Mouse (Mus musculus) neural tube, embryonic 13.5 days (tissue): ENCODE measurements around the gene Tprn. TPM values are rescaled to one million over a fixed set of nuclear protein-coding genes. Genes with fewer than 3 reads are reported as not detected.
A peak's percentile ranks its signal among the peaks of the same experiment; 100 is the strongest.

ENCODE experiments used
- ATAC-seq: fragments of 200-750 bp; cut with Nextera tagmentation; 2 replicates; pipeline ENCODE4 v1.8.0; 2017; ENCODE audit warnings: low read depth, mild to moderate bottlenecking, moderate TSS enrichment, moderate library complexity
- H3K27ac ChIP-seq: fragments of 300-500 bp; sonication (generic); replicated peaks from 2 replicates; pipeline ENCODE4 v1.5.1; 2015; ENCODE audit warnings: moderate library complexity, mild to moderate bottlenecking, inconsistent platforms
- H3K27me3 ChIP-seq: fragments of 300-500 bp; sonication (generic); 2 replicates; pipeline ENCODE4 v1.6.1; 2015; ENCODE audit warnings: mild to moderate bottlenecking, inconsistent platforms
- H3K36me3 ChIP-seq: fragments of 300-500 bp; sonication (generic); 2 replicates; pipeline ENCODE4 v1.6.1; 2015; ENCODE audit warnings: mild to moderate bottlenecking, inconsistent platforms
- H3K4me1 ChIP-seq: fragments of 300-500 bp; sonication (generic); replicated peaks from 2 replicates; pipeline ENCODE4 v1.6.1; 2015; ENCODE audit warnings: inconsistent platforms
- H3K4me2 ChIP-seq: fragments of 300-500 bp; sonication (generic); 2 replicates; pipeline ENCODE4 v1.6.1; 2015; ENCODE audit warnings: inconsistent platforms, mild to moderate bottlenecking, moderate library complexity
- H3K4me3 ChIP-seq: fragments of 300-500 bp; sonication (generic); 2 replicates; pipeline ENCODE4 v1.5.1; 2015; ENCODE audit warnings: mild to moderate bottlenecking, inconsistent platforms
- H3K9ac ChIP-seq: fragments of 300-500 bp; sonication (generic); 2 replicates; pipeline ENCODE4 v1.6.1; 2015; ENCODE audit warnings: moderate library complexity, mild to moderate bottlenecking, inconsistent platforms
- H3K9me3 ChIP-seq: fragments of 300-500 bp; sonication (generic); 2 replicates; pipeline ENCODE4 v1.6.1; 2016; ENCODE audit warnings: inconsistent platforms
- WGBS: fragments of 180-500 bp; shearing (Covaris S2); methylation state at CpG from one replicate; pipeline ENCODE4 v1.1.7; 2015; 5-methylcytosine and 5-hydroxymethylcytosine counted together
- polyA plus RNA-seq: library from polyadenylated mRNA; unstranded; fragments of >200 nt; fragmentation: Nextera tagmentation; extraction: Ambion mirVana; gene quantifications from 2 replicates; pipeline ENCODE4 v1.2.1, GENCODE M21; 2015

The Tprn gene
- polyA plus RNA-seq, 1 experiment from 2014 or later = 14.6 TPM

GRCm38 (mm10) chr2:25290101-25290815 lies 27.8 kb downstream of the Tprn start:
- peaks cover 77% of the 10 kb centered on the region for H3K27me3 ChIP-seq
- H3K4me1 ChIP-seq = peaks cover 39% of the 10 kb centered on the region
- peaks cover 16% of the 10 kb centered on the region for H3K36me3 ChIP-seq
- ATAC-seq = peak; percentile 29; the same call in 1 of the 2 replicates
- peak overlapping the region; percentile 19 for H3K4me3 ChIP-seq
- H3K27ac ChIP-seq = no peak overlapping the region
- H3K4me2 ChIP-seq = peak overlapping the region; percentile 44
- no peaks in the 10 kb centered on the region for H3K9me3 ChIP-seq
- WGBS = 2% methylated on average over 54 of the region's 54 CpGs
- peak overlapping the region; percentile 49 for H3K9ac ChIP-seq

- Histone ChIP-seq H3K4me1 (peaks cover 39% of the 10 kb centered on the region), H3K4me3 (peak overlapping the region; percentile 19), H3K4me2 (peak overlapping the region; percentile 44), H3K36me3 (peaks cover 16% of the 10 kb centered on the region), H3K9ac (peak overlapping the region; percentile 49), H3K27me3 (peaks cover 82% of the 10 kb centered on the region), H3K27ac (no peak overlapping the region), H3K9me3 (no peaks in the 10 kb centered on the region)
- no peak for ATAC-seq
- WGBS = 2% methylated on average over 18 of the region's 18 CpGs
Observed at GRCm38 (mm10) chr2:25290816-25291130, 28.4 kb downstream of the Tprn start.

- Histone ChIP-seq H3K4me3 (peak overlapping the region; percentile 27), H3K27ac (no peak overlapping the region), H3K27me3 (peaks cover 88% of the 10 kb centered on the region), H3K9ac (peak overlapping the region; percentile 49), H3K36me3 (peaks cover 17% of the 10 kb centered on the region), H3K9me3 (no peaks in the 10 kb centered on the region), H3K4me2 (peak overlapping the region; percentile 49), H3K4me1 (peaks cover 39% of the 10 kb centered on the region)
- WGBS = 6% methylated on average over 32 of the region's 32 CpGs
- ATAC-seq = no peak
Observed at GRCm38 (mm10) chr2:25291184-25292053, 29.0 kb downstream of the Tprn start.

- H3K4me2 ChIP-seq = peak overlapping the region; percentile 49
- H3K4me3 ChIP-seq = peak overlapping the region; percentile 27
- H3K9ac ChIP-seq = peak overlapping the region; percentile 60
- 6% methylated on average over 43 of the region's 43 CpGs for WGBS
- no peaks in the 10 kb centered on the region for H3K9me3 ChIP-seq
- ATAC-seq = no peak
- peaks cover 95% of the 10 kb centered on the region for H3K27me3 ChIP-seq
- H3K4me1 ChIP-seq = peaks cover 37% of the 10 kb centered on the region
- peaks cover 24% of the 10 kb centered on the region for H3K36me3 ChIP-seq
- no peak overlapping the region for H3K27ac ChIP-seq
Observed at GRCm38 (mm10) chr2:25292054-25292544, 29.7 kb downstream of the Tprn start.

GRCm38 (mm10) chr2:25292856-25293255 lies 30.4 kb downstream of the Tprn start:
- Histone ChIP-seq H3K4me2 (peak overlapping the region; percentile 49; the same call in 1 of the 2 replicates), H3K27me3 (peaks cover 100% of the 10 kb centered on the region), H3K27ac (no peak overlapping the region), H3K36me3 (peaks cover 31% of the 10 kb centered on the region), H3K9me3 (no peaks in the 10 kb centered on the region), H3K9ac (no peak overlapping the region), H3K4me1 (peaks cover 33% of the 10 kb centered on the region), H3K4me3 (peak overlapping the region; percentile 27; the same call in 1 of the 2 replicates)
- no peak for ATAC-seq
- WGBS = 0% methylated on average over 1 of the region's 1 CpGs

- Histone ChIP-seq H3K4me2 (no peak overlapping the region), H3K36me3 (peaks cover 33% of the 10 kb centered on the region), H3K27ac (no peak overlapping the region), H3K4me3 (no peak overlapping the region), H3K9me3 (no peaks in the 10 kb centered on the region), H3K4me1 (peaks cover 33% of the 10 kb centered on the region), H3K9ac (no peak overlapping the region), H3K27me3 (peaks cover 100% of the 10 kb centered on the region)
- ATAC-seq = no peak
- 76% methylated on average over 9 of the region's 9 CpGs for WGBS
Observed at GRCm38 (mm10) chr2:25293706-25294105, 31.3 kb downstream of the Tprn start.

- Histone ChIP-seq H3K4me1 (peaks cover 6% of the 10 kb centered on the region), H3K9ac (no peak overlapping the region), H3K4me2 (no peak overlapping the region), H3K27me3 (peaks cover 73% of the 10 kb centered on the region), H3K4me3 (no peak overlapping the region), H3K36me3 (peaks cover 41% of the 10 kb centered on the region), H3K9me3 (no peaks in the 10 kb centered on the region), H3K27ac (no peak overlapping the region)
- ATAC-seq = no peak
- 80% methylated on average over 8 of the region's 8 CpGs for WGBS
Observed at GRCm38 (mm10) chr2:25297093-25297492, 34.7 kb downstream of the Tprn start.

- Histone ChIP-seq H3K4me2 (no peak overlapping the region), H3K27ac (no peak overlapping the region), H3K4me1 (no peaks in the 10 kb centered on the region), H3K4me3 (no peak overlapping the region), H3K9me3 (no peaks in the 10 kb centered on the region), H3K27me3 (peaks cover 70% of the 10 kb centered on the region), H3K9ac (no peak overlapping the region), H3K36me3 (peaks cover 47% of the 10 kb centered on the region)
- WGBS = 83% methylated on average over 10 of the region's 10 CpGs
- ATAC-seq = no peak
Observed at GRCm38 (mm10) chr2:25298046-25298445, 35.6 kb downstream of the Tprn start.

GRCm38 (mm10) chr2:25303452-25303851 lies 41.0 kb downstream of the Tprn start:
- H3K4me3 ChIP-seq = no peak overlapping the region
- H3K27me3 ChIP-seq = peaks cover 62% of the 10 kb centered on the region
- no peak for ATAC-seq
- H3K9me3 ChIP-seq = no peaks in the 10 kb centered on the region
- no peak overlapping the region for H3K27ac ChIP-seq
- H3K36me3 ChIP-seq = peaks cover 31% of the 10 kb centered on the region
- H3K4me1 ChIP-seq = peaks cover 17% of the 10 kb centered on the region
- no peak overlapping the region for H3K9ac ChIP-seq
- 67% methylated on average over 3 of the region's 3 CpGs for WGBS
- H3K4me2 ChIP-seq = no peak overlapping the region

- no peak for ATAC-seq
- WGBS = 76% methylated on average over 7 of the region's 7 CpGs
- no peaks in the 10 kb centered on the region for H3K9me3 ChIP-seq
- no peak overlapping the region for H3K27ac ChIP-seq
- peaks cover 37% of the 10 kb centered on the region for H3K36me3 ChIP-seq
- H3K4me1 ChIP-seq = peaks cover 17% of the 10 kb centered on the region
- peak overlapping the region; percentile 74 for H3K4me2 ChIP-seq
- H3K9ac ChIP-seq = peak overlapping the region; percentile 66; the same call in 1 of the 2 replicates
- peaks cover 66% of the 10 kb centered on the region for H3K27me3 ChIP-seq
- H3K4me3 ChIP-seq = peak overlapping the region; percentile 45; the same call in 1 of the 2 replicates
Observed at GRCm38 (mm10) chr2:25303931-25304656, 41.7 kb downstream of the Tprn start.

GRCm38 (mm10) chr2:25304657-25305541 lies 42.5 kb downstream of the Tprn start:
- ATAC-seq = peak; percentile 82
- H3K4me1 ChIP-seq = peaks cover 17% of the 10 kb centered on the region
- H3K9me3 ChIP-seq = no peaks in the 10 kb centered on the region
- peak overlapping the region; percentile 45 for H3K4me3 ChIP-seq
- H3K9ac ChIP-seq = peak overlapping the region; percentile 66
- H3K27me3 ChIP-seq = peaks cover 74% of the 10 kb centered on the region
- peak overlapping the region; percentile 74 for H3K4me2 ChIP-seq
- H3K36me3 ChIP-seq = peaks cover 41% of the 10 kb centered on the region
- H3K27ac ChIP-seq = no peak overlapping the region; the same call in 1 of the 2 replicates
- 3% methylated on average over 45 of the region's 45 CpGs for WGBS
